Mouse (Mus musculus) stomach, postnatal 0 days (tissue): ENCODE measurements around the gene Sft2d2.

Source experiments
- CTCF ChIP-seq: IDR thresholded peaks from 2 replicates; pipeline ENCODE4 v1.5.1; 2016; ENCODE audit warnings: antibody characterized with exemption, low read depth, mild to moderate bottlenecking, moderate library complexity
- EP300 ChIP-seq: optimal IDR thresholded peaks from 2 replicates; pipeline ENCODE3; 2016; ENCODE audit warnings: antibody characterized with exemption

DNA sequence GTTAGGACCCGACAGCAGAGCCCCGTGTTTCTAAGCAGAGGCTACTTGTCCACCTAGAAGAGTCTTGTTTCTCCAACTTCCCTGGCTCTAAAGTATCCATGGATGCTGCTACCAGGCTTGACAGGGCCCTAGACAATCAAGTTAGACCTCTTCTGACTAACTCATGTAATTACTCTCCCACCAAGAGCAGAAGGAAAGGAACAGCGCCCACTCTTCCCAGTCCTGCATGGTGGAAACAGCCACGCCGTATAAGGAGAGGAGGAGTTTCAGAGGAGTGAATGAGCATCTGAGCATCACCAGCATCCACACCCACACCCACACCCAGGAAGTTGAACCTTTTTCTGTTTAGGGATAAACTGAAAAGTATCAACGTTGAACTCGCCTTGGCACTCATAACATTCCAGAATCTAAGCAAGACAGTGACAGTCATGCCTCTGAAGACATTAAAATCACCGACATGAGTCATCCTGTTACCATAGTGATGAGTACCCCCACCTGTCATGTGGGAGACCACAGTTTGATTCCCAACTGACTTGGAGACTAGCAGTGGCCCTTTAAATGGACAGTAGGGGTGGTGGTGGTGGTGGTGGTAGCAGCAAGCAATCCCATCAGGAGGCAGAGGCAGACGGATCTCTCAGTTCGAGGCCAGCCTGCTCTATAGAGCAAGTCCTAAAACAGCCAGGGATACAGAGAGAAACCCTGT is 3.5 kb downstream of the Sft2d2 start:
- TF ChIP-seq CTCF (no peak), EP300 (no peak)
